Mouse (Mus musculus) regulatory T cell (primary cell): Measurements from ENCODE around the gene Ubtf.

ENCODE experiments used
- in situ Hi-C: fragments of 300-600 bp; cut with MboI, MseI; formaldehyde crosslinking; loops from one replicate; pipeline ENCODE4 v1.15.1; 2025; ENCODE audit warnings: high pct_unique_total_duplicates

The Ubtf gene

GRCm38 (mm10) chr11:102347683-102348082 is 28.1 kb upstream of the Ubtf start:
- in situ Hi-C loops, result no loop called here

GRCm38 (mm10) chr11:102346926-102347325 is 27.4 kb upstream of the Ubtf start:
- in situ Hi-C loops, result no loop called here

- in situ Hi-C loops, result no loop called here
Observed at GRCm38 (mm10) chr11:102344458-102344857, 24.9 kb upstream of the Ubtf start.

GRCm38 (mm10) chr11:102342742-102343141 is 23.2 kb upstream of the Ubtf start:
- in situ Hi-C loops, result no loop called here

GRCm38 (mm10) chr11:102341101-102341500 is 21.6 kb upstream of the Ubtf start:
- in situ Hi-C loops, result no loop called here

- in situ Hi-C loops, result no loop called here
Observed at GRCm38 (mm10) chr11:102339624-102340023, 20.1 kb upstream of the Ubtf start.

- in situ Hi-C loops, result no loop called here
Observed at GRCm38 (mm10) chr11:102339195-102339594, 19.7 kb upstream of the Ubtf start.

- in situ Hi-C loops, result no loop called here
Observed at GRCm38 (mm10) chr11:102338561-102338960, 19.0 kb upstream of the Ubtf start.

- in situ Hi-C loops, result no loop called here
Observed at GRCm38 (mm10) chr11:102337921-102338320, 18.4 kb upstream of the Ubtf start.

GRCm38 (mm10) chr11:102336191-102336590 is 16.6 kb upstream of the Ubtf start:
- in situ Hi-C loops, result no loop called here

GRCm38 (mm10) chr11:102334973-102335700 is 15.6 kb upstream of the Ubtf start:
- in situ Hi-C loops, result no loop called here

- in situ Hi-C loops, result no loop called here
Observed at GRCm38 (mm10) chr11:102334010-102334409, 14.5 kb upstream of the Ubtf start.

- in situ Hi-C loops, result no loop called here
Observed at GRCm38 (mm10) chr11:102333061-102333460, 13.5 kb upstream of the Ubtf start.

- in situ Hi-C loops, result no loop called here
Observed at GRCm38 (mm10) chr11:102331806-102332205, 12.3 kb upstream of the Ubtf start.

GRCm38 (mm10) chr11:102330039-102330438 is 10.5 kb upstream of the Ubtf start:
- in situ Hi-C loops, result no loop called here

- in situ Hi-C loops, result no loop called here
Observed at GRCm38 (mm10) chr11:102329518-102329917, 10.0 kb upstream of the Ubtf start.

GRCm38 (mm10) chr11:102327839-102328238 is 8.3 kb upstream of the Ubtf start:
- in situ Hi-C loops, result no loop called here

- in situ Hi-C loops, result no loop called here
Observed at GRCm38 (mm10) chr11:102327250-102327649, 7.7 kb upstream of the Ubtf start.

- in situ Hi-C loops, result loop anchor here (5.0 kb wide), 1 partner anchor 79 kb away; no protein-coding TSS in a partner anchor
Observed at GRCm38 (mm10) chr11:102323516-102323915, 4.0 kb upstream of the Ubtf start.

- in situ Hi-C loops, result loop anchor here (5.0 kb wide), 1 partner anchor 80 kb away; no protein-coding TSS in a partner anchor
Observed at GRCm38 (mm10) chr11:102321931-102322330, 2.4 kb upstream of the Ubtf start.

GRCm38 (mm10) chr11:102320686-102321005 is 1.1 kb upstream of the Ubtf start:
- in situ Hi-C loops, result loop anchor here (5.0 kb wide), 1 partner anchor 82 kb away; no protein-coding TSS in a partner anchor

GRCm38 (mm10) chr11:102319941-102320685 is 571 bp upstream of the Ubtf start:
- in situ Hi-C loops, result loop anchor here (5.0 kb wide), 1 partner anchor 82 kb away; no protein-coding TSS in a partner anchor
